19 mouse cellular contexts compared by ENCODE assay signal in the genomic region with DNA sequence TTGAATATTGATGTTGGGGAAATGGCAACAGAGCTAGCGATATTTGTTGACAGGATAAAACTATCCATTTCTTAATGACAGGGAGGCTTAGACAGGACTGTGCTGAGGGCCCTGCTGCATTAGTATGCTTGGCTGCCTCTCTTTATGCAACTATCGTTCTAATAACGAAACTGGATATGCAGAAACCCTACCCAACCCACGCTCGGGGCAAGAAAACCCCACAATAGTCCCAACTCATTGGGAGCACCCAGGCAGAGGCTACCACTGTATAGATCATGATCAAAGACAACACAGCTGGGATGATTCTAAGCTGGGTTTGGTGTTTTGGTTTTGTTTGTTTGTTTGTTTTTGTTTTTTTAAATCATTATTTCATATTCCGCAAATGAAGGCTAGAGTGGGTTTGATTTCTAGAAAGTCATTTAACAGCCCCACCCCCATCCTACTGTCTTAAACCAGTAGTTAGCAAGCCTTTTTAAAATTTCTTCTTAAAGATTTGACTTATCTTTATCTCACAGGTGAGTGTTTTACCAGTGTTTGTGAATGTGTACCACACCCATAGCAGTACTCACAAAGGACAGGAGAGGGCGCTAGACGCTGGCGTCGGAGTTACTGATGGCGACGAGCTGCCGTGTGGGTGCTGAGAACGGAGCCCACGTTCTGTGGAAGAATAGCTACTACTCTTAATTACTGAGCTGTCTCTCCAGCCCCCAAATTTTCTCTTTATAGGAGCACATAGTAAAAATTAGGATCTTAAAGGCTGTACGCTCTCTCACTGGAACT. TPM values are rescaled to one million over a fixed set of nuclear protein-coding genes. Genes with fewer than 3 reads are reported as not detected.
DNase-seq lines count a peak whose midpoint lies in the region; ATAC-seq and TF ChIP-seq lines count a peak whose summit lies in the region.
"Had no signal": no experiment of that assay in that cellular context is flagged by ENCODE, and none has a peak within 500 bp of the region (broad histone marks: within the 10 kb centered on the region; RNA-seq: fewer than 3 reads in every experiment).

No protein-coding gene starts in this region.

- TF ChIP-seq POLR2A in kidney, adult 2 months (IDR thresholded peaks at IDR 0.05; ENCODE audit: low read depth, low read length), result no peak
- TF ChIP-seq POLR2A in thymus, adult 2 months (IDR thresholded peaks at IDR 0.05; ENCODE audit: control insufficient read depth, extremely low read depth, insufficient read depth, low read length, poor library complexity), result no peak
- no peak for TF ChIP-seq POLR2A in bone marrow, adult 2 months (IDR thresholded peaks at IDR 0.05; ENCODE audit: borderline replicate concordance, control insufficient read depth, low read depth, low read length)

- no peaks in the 10 kb centered on the region for H3K27me3 ChIP-seq in kidney, adult 2 months (replicated peaks; ENCODE audit: control insufficient read depth, insufficient read depth, low read length)
- H3K27me3 ChIP-seq in thymus, adult 2 months (ENCODE audit: control insufficient read depth, insufficient read depth, low read length), result no peaks in the 10 kb centered on the region
- H3K27me3 ChIP-seq: hindbrain, embryonic 15.5 days; kidney, embryonic 15.5 days; liver, embryonic 15.5 days; neural tube, embryonic 13.5 days had no signal

- H3K4me1 ChIP-seq in kidney, adult 2 months (ENCODE audit: control insufficient read depth, insufficient read depth, low read length), result no peaks in the 10 kb centered on the region
- H3K4me1 ChIP-seq in thymus, adult 2 months (replicated peaks; ENCODE audit: control insufficient read depth, insufficient read depth, low read length), result peaks cover 5% of the 10 kb centered on the region; the same call in 1 of the 2 replicates
- no peaks in the 10 kb centered on the region for H3K4me1 ChIP-seq in bone marrow, adult 2 months (ENCODE audit: control insufficient read depth, insufficient read depth, low read length)
- H3K4me1 ChIP-seq: liver, embryonic 15.5 days had no signal

- DNase-seq in kidney, adult 2 months, result no peak
- DNase-seq in kidney, adult 11 months, result no peak
- no peak for DNase-seq in thymus, adult 2 months
- no peak for DNase-seq in thymus, postnatal 0 days (ENCODE audit: low spot score)
- DNase-seq in testis, postnatal 14 days (ENCODE audit: low spot score), result peak; percentile 47
- no peak for DNase-seq in heart, postnatal 14 days
- DNase-seq: cerebellum, adult 9-11 months; heart, postnatal 10 days; thymus, postnatal 36 days had no signal

- TF ChIP-seq CTCF in kidney, adult 2 months (conservative IDR thresholded peaks at IDR 0.05; ENCODE audit: insufficient read depth, insufficient read length, low read depth, low read length), result 0 out of 2 replicates have a peak, but pooled peaks have one; percentile 17
- 0 out of 2 replicates have a peak, but pooled peaks have one; percentile 40 for TF ChIP-seq CTCF in thymus, adult 2 months (IDR thresholded peaks at IDR 0.05; ENCODE audit: borderline replicate concordance, control insufficient read depth, extremely low read depth, insufficient read depth, low read length, poor library complexity)
- peak; percentile 48; the same call in 1 of the 2 replicates for TF ChIP-seq CTCF in bone marrow, adult 2 months (IDR thresholded peaks at IDR 0.05; ENCODE audit: control insufficient read depth, insufficient read depth, low read length)

- WGBS in kidney, adult 2 months, result 80% methylated on average over 16 of the region's 16 CpGs
- 90% methylated on average over 16 of the region's 16 CpGs for WGBS in thymus, adult 2 months
- 82% methylated on average over 16 of the region's 16 CpGs for WGBS in bone marrow, adult 2 months

- H3K36me3 ChIP-seq in kidney, adult 2 months (ENCODE audit: control insufficient read depth, insufficient read depth, low read length), result no peaks in the 10 kb centered on the region
- no peaks in the 10 kb centered on the region for H3K36me3 ChIP-seq in thymus, adult 2 months (ENCODE audit: control insufficient read depth, insufficient read depth, low read length)
- H3K36me3 ChIP-seq: embryonic facial prominence, embryonic 10.5 days; hindbrain, embryonic 15.5 days; kidney, embryonic 15.5 days; liver, embryonic 15.5 days; neural tube, embryonic 13.5 days had no signal

- H3K27ac ChIP-seq in kidney, adult 2 months (ENCODE audit: insufficient read depth, low read depth, low read length), result no peak overlapping the region
- H3K27ac ChIP-seq in thymus, adult 2 months (ENCODE audit: control insufficient read depth, insufficient read depth, low read length), result no peak overlapping the region
- no peak overlapping the region for H3K27ac ChIP-seq in bone marrow, adult 2 months (ENCODE audit: control insufficient read depth, insufficient read depth, low read depth, low read length, poor library complexity)
- H3K27ac ChIP-seq: embryonic facial prominence, embryonic 10.5 days; hindbrain, embryonic 15.5 days; kidney, embryonic 15.5 days; liver, embryonic 15.5 days; neural tube, embryonic 13.5 days had no signal

- no peak for ATAC-seq in granulocyte monocyte progenitor cell, adult 5-6 weeks (replicated peaks; ENCODE audit: poor library complexity, severe bottlenecking)

- intact Hi-C loops in heart, postnatal 14 days (cut with DNase I), result no loop called here

- no peak overlapping the region for H3K4me3 ChIP-seq in kidney, adult 2 months (ENCODE audit: insufficient read depth, low read depth, low read length)
- H3K4me3 ChIP-seq in thymus, adult 2 months (ENCODE audit: control insufficient read depth, insufficient read depth, low read length), result no peak overlapping the region
- H3K4me3 ChIP-seq in bone marrow, adult 2 months (replicated peaks; ENCODE audit: control insufficient read depth, low read depth, low read length), result no peak overlapping the region
- H3K4me3 ChIP-seq: embryonic facial prominence, embryonic 10.5 days; hindbrain, embryonic 15.5 days; kidney, embryonic 15.5 days; liver, embryonic 15.5 days; neural tube, embryonic 13.5 days had no signal

RNA-seq across cellular contexts. Expression of a gene that starts 20.8 kb away (rescaled TPM):
- polyA plus RNA-seq in kidney, adult 2 months (2012; rRNA removed), result 11.2 and 11.3 TPM in 2 replicates
- 17.5 and 20.7 TPM in 2 replicates for polyA plus RNA-seq in thymus, adult 2 months (2012; rRNA removed)
- 12.2 and 14.0 TPM in 2 replicates for polyA plus RNA-seq in thymus, postnatal 0 days (2015; fragmentation: Nextera tagmentation; extraction: Ambion mirVana)
- 2.3 and 5.9 TPM in 2 replicates for polyA plus RNA-seq in bone marrow, adult 2 months (2011; ENCODE audit: insufficient read depth, insufficient read length, low replicate concordance, missing spikeins)
- total RNA-seq in granulocyte monocyte progenitor cell, adult 5-6 weeks (2014; fragmentation: Nextera tagmentation), result 0.58 and 1.2 TPM in 2 replicates
- total RNA-seq in granulocyte monocyte progenitor cell, adult 5-6 weeks (2017), result 0.65 and 3.1 TPM in 2 replicates
- total RNA-seq in heart, postnatal 14 days (2021), result 10 to 100 TPM; 36.8 to 41.8 TPM

RNA-seq across cellular contexts. Expression of a gene that starts 34.0 kb away (rescaled TPM):
- not detected in 2 replicates for polyA plus RNA-seq in kidney, adult 2 months (2012; rRNA removed)
- polyA plus RNA-seq in thymus, adult 2 months (2012; rRNA removed), result not detected in 2 replicates
- not detected in 2 replicates for polyA plus RNA-seq in thymus, postnatal 0 days (2015; fragmentation: Nextera tagmentation; extraction: Ambion mirVana)
- polyA plus RNA-seq in bone marrow, adult 2 months (2011; ENCODE audit: insufficient read depth, insufficient read length, low replicate concordance, missing spikeins), result not detected in 2 replicates
- not detected in 2 replicates for total RNA-seq in granulocyte monocyte progenitor cell, adult 5-6 weeks (2014; fragmentation: Nextera tagmentation)
- not detected in 2 replicates for total RNA-seq in granulocyte monocyte progenitor cell, adult 5-6 weeks (2017)
- total RNA-seq in heart, postnatal 14 days (2021), result not detected
- total RNA-seq: heart, postnatal 10 days; layer of hippocampus, adult 8-10 months; left cerebral cortex, postnatal 25 days had no signal
- polyA plus RNA-seq: embryonic facial prominence, embryonic 10.5 days; gonadal fat pad, adult 2 months; kidney, embryonic 15.5 days; liver, embryonic 15.5 days; neural tube, embryonic 13.5 days had no signal
